In the genomic region with DNA sequence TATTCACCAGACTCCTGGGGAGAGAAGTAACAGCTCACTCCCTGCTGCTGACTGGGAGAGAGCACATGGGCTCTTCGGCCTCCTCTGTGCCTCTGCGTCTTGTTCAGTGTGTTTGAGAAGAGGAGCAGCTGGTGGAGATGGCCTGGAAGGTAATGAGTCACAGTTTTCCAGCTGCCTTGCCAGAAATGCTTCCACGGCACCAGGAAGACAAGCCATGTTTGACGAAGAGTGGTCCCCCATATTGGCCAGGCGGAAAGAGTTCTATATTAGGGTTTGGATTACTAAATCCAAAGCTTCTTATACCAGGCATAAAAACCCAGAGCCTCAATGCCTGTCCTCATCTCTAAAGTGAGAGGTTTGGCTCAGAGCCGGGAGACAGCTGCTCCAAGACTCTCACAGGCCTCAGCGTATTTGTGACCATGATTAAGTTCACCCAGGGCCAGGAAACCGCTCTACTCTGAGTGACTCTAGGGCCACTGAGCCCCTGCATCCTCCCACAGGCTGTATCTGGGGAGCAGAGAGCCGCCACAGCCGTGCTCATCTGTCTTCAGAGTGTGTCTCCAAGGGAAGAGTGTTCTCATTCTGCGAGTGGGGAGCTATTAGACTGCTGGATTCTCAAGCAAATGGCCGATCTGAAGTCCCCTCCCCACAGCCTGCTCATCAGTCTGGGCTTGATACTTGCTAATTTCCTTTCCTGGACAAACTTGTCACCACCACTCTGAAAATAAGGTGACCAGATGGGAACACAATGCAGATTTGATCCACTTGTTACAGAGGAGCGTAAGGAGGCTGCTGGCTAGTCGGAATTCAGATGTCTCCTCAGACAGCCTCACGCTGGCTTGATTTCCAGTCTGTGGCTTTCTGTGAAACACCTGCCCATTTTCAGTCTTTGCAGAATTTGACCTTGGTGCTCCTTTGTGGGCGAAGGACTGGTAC, we compare ENCODE assay signal across 9 mouse cellular contexts.
DNase-seq lines count a peak whose midpoint lies in the region; ATAC-seq and TF ChIP-seq lines count a peak whose summit lies in the region.
"Had no signal": no experiment of that assay in that cellular context is flagged by ENCODE, and none has a peak within 500 bp of the region (broad histone marks: within the 10 kb centered on the region; RNA-seq: fewer than 3 reads in every experiment).

No protein-coding gene starts in this region.

- no peaks in the 10 kb centered on the region for H3K9me3 ChIP-seq in embryonic facial prominence, embryonic 14.5 days (ENCODE audit: control insufficient read depth, low read length)
- H3K9me3 ChIP-seq in embryonic facial prominence, embryonic 10.5 days = no peaks in the 10 kb centered on the region
- no peaks in the 10 kb centered on the region for H3K9me3 ChIP-seq in liver, postnatal 0 days (ENCODE audit: low read length)

- WGBS in embryonic facial prominence, embryonic 14.5 days = 68% methylated on average over 16 of the region's 16 CpGs
- 81% methylated on average over 16 of the region's 16 CpGs for WGBS in embryonic facial prominence, embryonic 10.5 days
- 68% methylated on average over 16 of the region's 16 CpGs for WGBS in liver, postnatal 0 days (ENCODE audit: insufficient replicate concordance)

- no peak overlapping the region for H3K9ac ChIP-seq in embryonic facial prominence, embryonic 14.5 days (ENCODE audit: low read depth, low read length)
- H3K9ac ChIP-seq in liver, postnatal 0 days (replicated peaks) = no peak overlapping the region
- H3K9ac ChIP-seq: liver, embryonic 14.5 days had no signal

- H3K4me2 ChIP-seq in embryonic facial prominence, embryonic 14.5 days (ENCODE audit: low read depth, low read length) = no peak overlapping the region
- H3K4me2 ChIP-seq in liver, postnatal 0 days (ENCODE audit: low read depth, low read length) = no peak overlapping the region

- no peak overlapping the region for H3K27ac ChIP-seq in embryonic facial prominence, embryonic 14.5 days (replicated peaks; ENCODE audit: low read depth, low read length)
- H3K27ac ChIP-seq in embryonic facial prominence, embryonic 10.5 days (replicated peaks) = no peak overlapping the region
- no peak overlapping the region for H3K27ac ChIP-seq in liver, postnatal 0 days (ENCODE audit: low read depth)
- H3K27ac ChIP-seq: liver, embryonic 14.5 days had no signal

- TF ChIP-seq EP300 in liver, postnatal 0 days (IDR thresholded peaks at IDR 0.05; ENCODE audit: low read depth) = no peak

- no peak for TF ChIP-seq CTCF in liver, postnatal 0 days (IDR thresholded peaks at IDR 0.05; ENCODE audit: low read depth)

- ATAC-seq in embryonic facial prominence, embryonic 14.5 days (ENCODE audit: low read depth) = peak; percentile 41; the same call in 1 of the 2 replicates
- peak; percentile 23; the same call in 1 of the 2 replicates for ATAC-seq in cerebellum, adult (ENCODE audit: insufficient number of reproducible peaks, low FRiP score, low TSS enrichment)
- no peak for ATAC-seq in liver, postnatal 0 days

- peak; percentile 32 for DNase-seq in embryonic facial prominence, embryonic 14.5 days (ENCODE audit: low spot score)
- DNase-seq in embryonic facial prominence, embryonic 10.5 days (ENCODE audit: low spot score) = no peak
- DNase-seq in gastrocnemius, adult 8-10 months (ENCODE audit: low spot score in 2 of 2) = peak; percentile 38 to 45
- peak; percentile 80 for DNase-seq in layer of hippocampus, adult 9-11 months
- peak; percentile 45 for DNase-seq in retina, embryonic 14.5 days (ENCODE audit: low spot score)
- DNase-seq in liver, postnatal 0 days = no peak
- no peak for DNase-seq in c-Kit-positive CD71-positive TER-119-positive erythroid progenitor cells, embryonic 14.5 days (ENCODE audit: low spot score)

- H3K36me3 ChIP-seq in embryonic facial prominence, embryonic 14.5 days (ENCODE audit: control insufficient read depth, insufficient read depth, low read length) = no peaks in the 10 kb centered on the region
- H3K36me3 ChIP-seq in embryonic facial prominence, embryonic 10.5 days (replicated peaks) = no peaks in the 10 kb centered on the region
- no peaks in the 10 kb centered on the region for H3K36me3 ChIP-seq in liver, postnatal 0 days (replicated peaks; ENCODE audit: insufficient read depth, low read length)

- no peak overlapping the region for H3K4me3 ChIP-seq in embryonic facial prominence, embryonic 14.5 days (ENCODE audit: low read depth, low read length)
- no peak overlapping the region for H3K4me3 ChIP-seq in embryonic facial prominence, embryonic 10.5 days
- H3K4me3 ChIP-seq in liver, postnatal 0 days (ENCODE audit: low read depth, low read length) = no peak overlapping the region

- H3K4me1 ChIP-seq in embryonic facial prominence, embryonic 14.5 days (ENCODE audit: control insufficient read depth, insufficient read depth, low read length) = no peaks in the 10 kb centered on the region
- no peaks in the 10 kb centered on the region for H3K4me1 ChIP-seq in embryonic facial prominence, embryonic 10.5 days
- 0 out of 2 replicates have a peak, but pooled peaks cover 3% of the 10 kb centered on the region for H3K4me1 ChIP-seq in liver, postnatal 0 days (ENCODE audit: insufficient read depth)

- no peaks in the 10 kb centered on the region for H3K27me3 ChIP-seq in embryonic facial prominence, embryonic 14.5 days (replicated peaks; ENCODE audit: control insufficient read depth, insufficient read depth, low read length)
- no peaks in the 10 kb centered on the region for H3K27me3 ChIP-seq in embryonic facial prominence, embryonic 10.5 days (replicated peaks; ENCODE audit: low read depth, poor library complexity, severe bottlenecking)
- no peaks in the 10 kb centered on the region for H3K27me3 ChIP-seq in liver, postnatal 0 days (ENCODE audit: insufficient read depth, low read length)

Comparison
In these comparisons a context has a peak if more than half of its experiments do, and no peak if none do; other contexts are left out.
1. DNase-seq: peak in embryonic facial prominence, embryonic 14.5 days (single experiment), gastrocnemius, adult 8-10 months (2 of 2), layer of hippocampus, adult 9-11 months (single experiment) and retina, embryonic 14.5 days (single experiment); none in embryonic facial prominence, embryonic 10.5 days (single experiment), liver, postnatal 0 days (single experiment) and c-Kit-positive CD71-positive TER-119-positive erythroid progenitor cells, embryonic 14.5 days (single experiment).